Mouse (Mus musculus): ENCODE results near the gene Mark3. TPM values are rescaled to one million over a fixed set of nuclear protein-coding genes. Genes with fewer than 3 reads are reported as not detected.
A peak's percentile ranks its signal among the peaks of the same experiment; 100 is the strongest.

Gene Mark3
- total RNA-seq, 1 experiment: 90.9 TPM

- Histone ChIP-seq H3K4me3 (ENCODE audit: insufficient read depth in 1 of 2, low read depth in 1 of 2, low read length in 2 of 2, poor library complexity in 1 of 2, severe bottlenecking in 1 of 2) (peak overlapping the region; percentile 79 to 97), H3K9ac (ENCODE audit: insufficient read depth, low read depth, low read length, poor library complexity, severe bottlenecking) (peak overlapping the region; percentile 84), H3K36me3 (ENCODE audit: control insufficient read depth, insufficient read depth, low read length, poor library complexity, severe bottlenecking) (no peaks in the 10 kb centered on the region), H3K9me3 (ENCODE audit: control insufficient read depth, insufficient read depth, low read depth, low read length) (no peaks in the 10 kb centered on the region), H3K27ac (ENCODE audit: insufficient read depth, low read depth, low read length, poor library complexity, severe bottlenecking) (no peak overlapping the region), H3K4me1 (ENCODE audit: control insufficient read depth in 2 of 2, insufficient read depth in 2 of 2, low read length in 2 of 2, poor library complexity in 1 of 2) (peaks cover 3 to 5% of the 10 kb centered on the region in 2 experiments; a peak in 2 of 4 replicates)
- TF ChIP-seq ZC3H11A (IDR thresholded peaks at IDR 0.05; ENCODE audit: borderline replicate concordance, low read depth, low read length): no peak
- TF ChIP-seq MAFK (IDR thresholded peaks at IDR 0.05; ENCODE audit: insufficient read depth, low read depth, low read length): no peak
- TF ChIP-seq ZNF384 (IDR thresholded peaks at IDR 0.05; ENCODE audit: low read depth, low read length): no peak
- no peak for TF ChIP-seq HCFC1 (IDR thresholded peaks at IDR 0.05; ENCODE audit: borderline replicate concordance, insufficient read depth, low read length)
- TF ChIP-seq CHD2 (IDR thresholded peaks at IDR 0.05; ENCODE audit: low read depth, low read length): no peak
- in situ Hi-C loops (cut with MboI; ENCODE audit: low sequenced_read_pairs in 2 of 2, unreplicated experiment in 2 of 2): no loop called here
- DNase-seq (ENCODE audit: low read depth, low spot score): no peak
Observed at GRCm38 (mm10) chr12:111574887-111575838, 840 bp downstream of the Mark3 start.

GRCm38 (mm10) chr12:111583058-111583457 lies 8.7 kb downstream of the Mark3 start:
- Histone ChIP-seq H3K27ac (ENCODE audit: insufficient read depth, low read depth, low read length, poor library complexity, severe bottlenecking) (no peak overlapping the region), H3K4me1 (ENCODE audit: control insufficient read depth in 2 of 2, insufficient read depth in 2 of 2, low read length in 2 of 2, poor library complexity in 1 of 2) (peaks cover 5 to 11% of the 10 kb centered on the region in 2 experiments; a peak in 2 of 4 replicates), H3K9ac (ENCODE audit: insufficient read depth, low read depth, low read length, poor library complexity, severe bottlenecking) (no peak overlapping the region), H3K36me3 (ENCODE audit: control insufficient read depth, insufficient read depth, low read length, poor library complexity, severe bottlenecking) (no peaks in the 10 kb centered on the region), H3K4me3 (ENCODE audit: insufficient read depth in 1 of 2, low read depth in 1 of 2, low read length in 2 of 2, poor library complexity in 1 of 2, severe bottlenecking in 1 of 2) (no peak overlapping the region), H3K9me3 (ENCODE audit: control insufficient read depth, insufficient read depth, low read depth, low read length) (no peaks in the 10 kb centered on the region)
- no peak for DNase-seq (ENCODE audit: low read depth, low spot score)
- in situ Hi-C loops (cut with MboI; ENCODE audit: low sequenced_read_pairs in 2 of 2, unreplicated experiment in 2 of 2): no loop called here
- no peak for TF ChIP-seq ZC3H11A (IDR thresholded peaks at IDR 0.05; ENCODE audit: borderline replicate concordance, low read depth, low read length)
- no peak for TF ChIP-seq CHD2 (IDR thresholded peaks at IDR 0.05; ENCODE audit: low read depth, low read length)
- TF ChIP-seq ZNF384 (IDR thresholded peaks at IDR 0.05; ENCODE audit: low read depth, low read length): no peak
- TF ChIP-seq HCFC1 (IDR thresholded peaks at IDR 0.05; ENCODE audit: borderline replicate concordance, insufficient read depth, low read length): no peak
- no peak for TF ChIP-seq MAFK (IDR thresholded peaks at IDR 0.05; ENCODE audit: insufficient read depth, low read depth, low read length)

GRCm38 (mm10) chr12:111584401-111584800 lies 10.1 kb downstream of the Mark3 start:
- in situ Hi-C loops (cut with MboI; ENCODE audit: low sequenced_read_pairs in 2 of 2, unreplicated experiment in 2 of 2): no loop called here
- DNase-seq (ENCODE audit: low read depth, low spot score): no peak
- TF ChIP-seq CHD2 (IDR thresholded peaks at IDR 0.05; ENCODE audit: low read depth, low read length) (no peak), ZNF384 (IDR thresholded peaks at IDR 0.05; ENCODE audit: low read depth, low read length) (no peak), HCFC1 (IDR thresholded peaks at IDR 0.05; ENCODE audit: borderline replicate concordance, insufficient read depth, low read length) (no peak), MAFK (IDR thresholded peaks at IDR 0.05; ENCODE audit: insufficient read depth, low read depth, low read length) (no peak), ZC3H11A (IDR thresholded peaks at IDR 0.05; ENCODE audit: borderline replicate concordance, low read depth, low read length) (no peak)
- Histone ChIP-seq H3K4me3 (ENCODE audit: insufficient read depth in 1 of 2, low read depth in 1 of 2, low read length in 2 of 2, poor library complexity in 1 of 2, severe bottlenecking in 1 of 2) (no peak overlapping the region), H3K9ac (ENCODE audit: insufficient read depth, low read depth, low read length, poor library complexity, severe bottlenecking) (no peak overlapping the region), H3K9me3 (ENCODE audit: control insufficient read depth, insufficient read depth, low read depth, low read length) (no peaks in the 10 kb centered on the region), H3K36me3 (ENCODE audit: control insufficient read depth, insufficient read depth, low read length, poor library complexity, severe bottlenecking) (no peaks in the 10 kb centered on the region), H3K4me1 (ENCODE audit: control insufficient read depth in 2 of 2, insufficient read depth in 2 of 2, low read length in 2 of 2, poor library complexity in 1 of 2) (peaks cover 5 to 13% of the 10 kb centered on the region in 2 experiments; a peak in 3 of 4 replicates), H3K27ac (ENCODE audit: insufficient read depth, low read depth, low read length, poor library complexity, severe bottlenecking) (no peak overlapping the region)

- TF ChIP-seq ZNF384 (IDR thresholded peaks at IDR 0.05; ENCODE audit: low read depth, low read length): no peak
- TF ChIP-seq ZC3H11A (IDR thresholded peaks at IDR 0.05; ENCODE audit: borderline replicate concordance, low read depth, low read length): no peak
- no peak for TF ChIP-seq MAFK (IDR thresholded peaks at IDR 0.05; ENCODE audit: insufficient read depth, low read depth, low read length)
- no peak for TF ChIP-seq CHD2 (IDR thresholded peaks at IDR 0.05; ENCODE audit: low read depth, low read length)
- TF ChIP-seq HCFC1 (IDR thresholded peaks at IDR 0.05; ENCODE audit: borderline replicate concordance, insufficient read depth, low read length): no peak
- H3K27ac ChIP-seq (ENCODE audit: insufficient read depth, low read depth, low read length, poor library complexity, severe bottlenecking): no peak overlapping the region
- in situ Hi-C loops (cut with MboI; ENCODE audit: low sequenced_read_pairs in 2 of 2, unreplicated experiment in 2 of 2): no loop called here
- H3K9ac ChIP-seq (ENCODE audit: insufficient read depth, low read depth, low read length, poor library complexity, severe bottlenecking): no peak overlapping the region
- peaks cover 5 to 10% of the 10 kb centered on the region in 2 experiments; a peak in 3 of 4 replicates for H3K4me1 ChIP-seq (ENCODE audit: control insufficient read depth in 2 of 2, insufficient read depth in 2 of 2, low read length in 2 of 2, poor library complexity in 1 of 2)
- no peaks in the 10 kb centered on the region for H3K9me3 ChIP-seq (ENCODE audit: control insufficient read depth, insufficient read depth, low read depth, low read length)
- no peak for DNase-seq (ENCODE audit: low read depth, low spot score)
- H3K36me3 ChIP-seq (ENCODE audit: control insufficient read depth, insufficient read depth, low read length, poor library complexity, severe bottlenecking): no peaks in the 10 kb centered on the region
- H3K4me3 ChIP-seq (ENCODE audit: insufficient read depth in 1 of 2, low read depth in 1 of 2, low read length in 2 of 2, poor library complexity in 1 of 2, severe bottlenecking in 1 of 2): no peak overlapping the region
Observed at GRCm38 (mm10) chr12:111587252-111587651, 12.9 kb downstream of the Mark3 start.
